In genomic region chr9:107279378-107280321, GRCm38 (mm10) we compare ENCODE assay signal across 8 mouse cellular contexts. TPM values are rescaled to one million over a fixed set of nuclear protein-coding genes. Genes with fewer than 3 reads are reported as not detected.
DNase-seq lines count a peak whose midpoint lies in the region; ATAC-seq and TF ChIP-seq lines count a peak whose summit lies in the region.

No protein-coding gene starts in this region.

- peak overlapping the region; percentile 22 for H3K4me3 ChIP-seq in hindbrain, embryonic 10.5 days
- H3K4me3 ChIP-seq in hindbrain, embryonic 13.5 days = no peak overlapping the region
- H3K4me3 ChIP-seq in intestine, postnatal 0 days (ENCODE audit: low read depth, low read length) = peak overlapping the region; percentile 7; the same call in 1 of the 2 replicates

- H3K9me3 ChIP-seq in hindbrain, embryonic 10.5 days = no peaks in the 10 kb centered on the region
- no peaks in the 10 kb centered on the region for H3K9me3 ChIP-seq in hindbrain, embryonic 13.5 days
- H3K9me3 ChIP-seq in intestine, postnatal 0 days (ENCODE audit: control insufficient read depth) = no peaks in the 10 kb centered on the region

- peak; percentile 61 for DNase-seq in hindbrain, embryonic 10.5 days (ENCODE audit: low spot score)
- DNase-seq in lung, postnatal 10 days = peak; percentile 71
- DNase-seq in thymus, postnatal 14 days = peak; percentile 37
- DNase-seq in right cerebral cortex, postnatal 10 days (ENCODE audit: low spot score in 2 of 2) = no peak
- DNase-seq in retina, embryonic 14.5 days (ENCODE audit: low spot score) = no peak

- peak overlapping the region; percentile 76 for H3K27ac ChIP-seq in hindbrain, embryonic 10.5 days
- H3K27ac ChIP-seq in hindbrain, embryonic 13.5 days = no peak overlapping the region
- peak overlapping the region; percentile 55 for H3K27ac ChIP-seq in intestine, postnatal 0 days (ENCODE audit: low read depth, low read length)

- H3K4me2 ChIP-seq in hindbrain, embryonic 13.5 days = no peak overlapping the region
- H3K4me2 ChIP-seq in intestine, postnatal 0 days (replicated peaks; ENCODE audit: low read depth) = peak overlapping the region; percentile 54

- H3K36me3 ChIP-seq in hindbrain, embryonic 10.5 days = no peaks in the 10 kb centered on the region
- no peaks in the 10 kb centered on the region for H3K36me3 ChIP-seq in hindbrain, embryonic 13.5 days
- peaks cover 3% of the 10 kb centered on the region; the same call in 1 of the 2 replicates for H3K36me3 ChIP-seq in intestine, postnatal 0 days (ENCODE audit: control insufficient read depth, insufficient read depth)

- H3K9ac ChIP-seq in hindbrain, embryonic 13.5 days = no peak overlapping the region
- no peak overlapping the region for H3K9ac ChIP-seq in intestine, postnatal 0 days (ENCODE audit: low read depth, low read length)

- ATAC-seq in hindbrain, embryonic 13.5 days (ENCODE audit: low FRiP score) = no peak
- 0 out of 2 replicates have a peak, but pooled peaks have one; percentile 39 for ATAC-seq in erythroid progenitor cell, adult 5-6 weeks (replicated peaks; ENCODE audit: low FRiP score, poor library complexity, severe bottlenecking)
- ATAC-seq in intestine, postnatal 0 days = peak; percentile 64

- TF ChIP-seq CTCF in intestine, postnatal 0 days (IDR thresholded peaks at IDR 0.05; ENCODE audit: low read depth) = peak; percentile 28; the same call in 1 of the 2 replicates

- 21% methylated on average over 16 of the region's 16 CpGs for WGBS in hindbrain, embryonic 10.5 days
- WGBS in hindbrain, embryonic 13.5 days = 30% methylated on average over 16 of the region's 16 CpGs
- whole genome bisulfite sequencing in intestine, postnatal 0 days = 14% methylated on average over 16 of the region's 16 CpGs

- no peaks in the 10 kb centered on the region for H3K27me3 ChIP-seq in hindbrain, embryonic 10.5 days (ENCODE audit: insufficient read depth, poor library complexity, severe bottlenecking)
- H3K27me3 ChIP-seq in hindbrain, embryonic 13.5 days = no peaks in the 10 kb centered on the region
- no peaks in the 10 kb centered on the region for H3K27me3 ChIP-seq in intestine, postnatal 0 days (replicated peaks; ENCODE audit: control insufficient read depth, insufficient read depth, low read length)

- H3K4me1 ChIP-seq in hindbrain, embryonic 10.5 days (replicated peaks) = peaks cover 40% of the 10 kb centered on the region
- peaks cover 27% of the 10 kb centered on the region for H3K4me1 ChIP-seq in hindbrain, embryonic 13.5 days (replicated peaks)
- peaks cover 15% of the 10 kb centered on the region for H3K4me1 ChIP-seq in intestine, postnatal 0 days (replicated peaks; ENCODE audit: control insufficient read depth, insufficient read depth, low read length)

RNA-seq across cellular contexts. Expression of gene Mapkapk3, which starts 10.0 kb away (rescaled TPM):
- polyA plus RNA-seq in hindbrain, embryonic 10.5 days (2016; fragmentation: Nextera tagmentation; extraction: Ambion mirVana) = 4.9 and 5.1 TPM in 2 replicates
- polyA plus RNA-seq in hindbrain, embryonic 13.5 days (2015; fragmentation: Nextera tagmentation; extraction: Ambion mirVana) = 2.8 and 3.7 TPM in 2 replicates
- 7.6 and 17.2 TPM in 2 replicates for total RNA-seq in erythroid progenitor cell, adult 5-6 weeks (2015; ENCODE audit: low replicate concordance)
- total RNA-seq in erythroid progenitor cell, adult 5-6 weeks (2017; ENCODE audit: low replicate concordance) = 10.0 and 15.7 TPM in 2 replicates
- 26.2 and 30.4 TPM in 2 replicates for polyA plus RNA-seq in intestine, postnatal 0 days (2015; fragmentation: Nextera tagmentation; extraction: Ambion mirVana)

RNA-seq across cellular contexts. Expression of gene Cish, which starts 16.2 kb away (rescaled TPM):
- polyA plus RNA-seq in hindbrain, embryonic 10.5 days (2016; fragmentation: Nextera tagmentation; extraction: Ambion mirVana) = 8.8 and 9.7 TPM in 2 replicates
- 8.4 and 9.6 TPM in 2 replicates for polyA plus RNA-seq in hindbrain, embryonic 13.5 days (2015; fragmentation: Nextera tagmentation; extraction: Ambion mirVana)
- total RNA-seq in erythroid progenitor cell, adult 5-6 weeks (2015; ENCODE audit: low replicate concordance) = 5.9 and 23.4 TPM in 2 replicates
- total RNA-seq in erythroid progenitor cell, adult 5-6 weeks (2017; ENCODE audit: low replicate concordance) = 3.6 and 5.1 TPM in 2 replicates
- 9.4 and 12.1 TPM in 2 replicates for polyA plus RNA-seq in intestine, postnatal 0 days (2015; fragmentation: Nextera tagmentation; extraction: Ambion mirVana)

RNA-seq across cellular contexts. Expression of gene Dock3, which starts 47.9 kb away (rescaled TPM):
- polyA plus RNA-seq in hindbrain, embryonic 10.5 days (2016; fragmentation: Nextera tagmentation; extraction: Ambion mirVana) = 4.8 and 5.1 TPM in 2 replicates
- polyA plus RNA-seq in hindbrain, embryonic 13.5 days (2015; fragmentation: Nextera tagmentation; extraction: Ambion mirVana) = 18.7 and 23.4 TPM in 2 replicates
- total RNA-seq in erythroid progenitor cell, adult 5-6 weeks (2015; ENCODE audit: low replicate concordance) = 10.1 TPM in 1 of 2 replicates, not detected in the other
- total RNA-seq in erythroid progenitor cell, adult 5-6 weeks (2017; ENCODE audit: low replicate concordance) = not detected in 2 replicates
- polyA plus RNA-seq in intestine, postnatal 0 days (2015; fragmentation: Nextera tagmentation; extraction: Ambion mirVana) = 0.60 and 0.95 TPM in 2 replicates

RNA-seq across cellular contexts. Expression of gene Hemk1, which starts 58.5 kb away (rescaled TPM):
- 12.1 and 13.4 TPM in 2 replicates for polyA plus RNA-seq in hindbrain, embryonic 10.5 days (2016; fragmentation: Nextera tagmentation; extraction: Ambion mirVana)
- 17.0 and 17.4 TPM in 2 replicates for polyA plus RNA-seq in hindbrain, embryonic 13.5 days (2015; fragmentation: Nextera tagmentation; extraction: Ambion mirVana)
- not detected in 2 replicates for total RNA-seq in erythroid progenitor cell, adult 5-6 weeks (2015; ENCODE audit: low replicate concordance)
- 0.15 and 3.9 TPM in 2 replicates for total RNA-seq in erythroid progenitor cell, adult 5-6 weeks (2017; ENCODE audit: low replicate concordance)
- polyA plus RNA-seq in intestine, postnatal 0 days (2015; fragmentation: Nextera tagmentation; extraction: Ambion mirVana) = 5.9 and 8.2 TPM in 2 replicates

Comparison
In these comparisons a context has a peak if more than half of its experiments do, and no peak if none do; other contexts are left out.
1. DNase-seq: peak in hindbrain, embryonic 10.5 days (single experiment), lung, postnatal 10 days (single experiment) and thymus, postnatal 14 days (single experiment); none in right cerebral cortex, postnatal 10 days (0 of 2) and retina, embryonic 14.5 days (single experiment).